Mouse (Mus musculus) monocyte, adult 5-6 weeks (primary cell): Measurements from ENCODE around the gene Stap2. TPM values are rescaled to one million over a fixed set of nuclear protein-coding genes. Genes with fewer than 3 reads are reported as not detected.
A peak's percentile ranks its signal among the peaks of the same experiment; 100 is the strongest.

Source experiments
- ATAC-seq: fragments of 153-309, 156-312 bp; replicated peaks from 2 replicates; pipeline ENCODE4 v1.8.0; 2017; ENCODE audit warnings: mild to moderate bottlenecking; ENCODE audit not compliant: low TSS enrichment, insufficient number of reproducible peaks, severe bottlenecking, poor library complexity, low FRiP score
- total RNA-seq: library from RNA; stranded (forward); fragments of 200-1000, 200-491, 200-594 nt; gene quantifications from 3 replicates; pipeline ENCODE4 v1.2.3, GENCODE M21; 2017

Stap2 gene
- total RNA-seq, 1 experiment from 2014 or later, result not detected

DNA sequence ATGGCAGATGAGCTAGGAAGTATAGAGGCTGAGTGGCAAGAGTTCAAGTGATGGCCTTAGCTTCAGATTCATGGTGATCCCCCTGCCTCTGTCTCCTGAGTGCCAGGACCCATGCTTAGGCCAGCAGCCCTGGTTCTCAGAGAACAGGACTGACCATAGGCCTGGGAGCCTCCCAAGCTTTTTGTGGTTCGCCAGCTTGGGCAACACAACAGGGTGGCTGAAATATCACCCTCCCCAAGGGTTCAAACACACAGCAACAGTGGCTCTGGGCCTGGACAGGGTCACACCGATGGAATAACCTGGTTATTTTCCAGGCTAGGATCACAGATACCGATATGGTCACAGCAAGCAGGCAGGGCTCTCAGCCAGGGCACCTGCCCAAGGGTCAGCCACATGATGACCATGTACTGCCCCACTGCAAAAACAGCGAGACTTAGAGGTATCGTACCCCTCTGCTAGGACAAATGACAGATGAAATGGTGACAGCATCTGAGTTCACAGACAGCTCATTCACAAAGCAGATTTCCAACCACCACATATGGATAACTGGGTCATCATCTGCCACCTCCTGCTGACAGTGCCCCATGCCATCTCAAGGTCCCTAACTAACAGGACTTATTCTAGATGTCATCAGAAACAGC lies 22.5 kb upstream of the Stap2 start:
- no peak for ATAC-seq

DNA sequence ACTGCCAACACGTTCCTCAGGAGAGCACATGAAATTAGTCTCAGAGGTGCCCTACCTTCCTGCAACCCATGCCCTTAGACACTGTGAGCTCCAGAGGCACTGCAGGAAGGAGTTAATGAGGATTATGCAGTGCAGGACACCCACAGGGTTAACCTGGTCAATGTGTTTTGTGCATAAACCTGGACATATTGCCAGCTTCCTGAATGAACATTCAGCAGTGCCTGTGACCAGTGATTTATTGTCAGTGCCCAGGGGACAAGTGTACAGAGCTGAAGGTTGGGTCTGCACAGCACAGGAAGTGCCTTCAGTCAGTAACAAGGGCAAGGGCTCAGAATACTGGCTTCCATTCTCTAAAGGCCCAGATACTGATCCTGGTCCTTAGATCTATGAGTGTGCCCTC lies 21.5 kb upstream of the Stap2 start:
- ATAC-seq, result no peak

DNA sequence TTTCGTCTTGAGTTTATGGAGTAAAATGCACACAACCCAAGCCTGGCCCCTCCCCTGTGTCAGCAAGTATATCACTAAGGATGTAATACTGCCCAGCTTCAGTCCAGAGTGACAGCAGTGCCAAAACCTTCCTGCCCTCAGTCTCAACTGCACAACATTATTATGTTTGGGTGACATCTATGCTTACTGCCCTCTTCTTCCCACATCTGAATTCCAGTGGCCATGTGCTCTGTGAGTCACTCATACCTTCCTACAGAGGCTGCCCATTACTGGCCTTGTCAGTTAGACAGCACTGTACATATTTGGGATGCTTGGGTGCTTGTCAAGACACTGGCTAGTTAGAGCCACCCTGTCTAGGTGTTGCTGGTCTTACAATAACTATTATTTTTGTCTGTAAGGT lies 20.9 kb upstream of the Stap2 start:
- no peak for ATAC-seq

DNA sequence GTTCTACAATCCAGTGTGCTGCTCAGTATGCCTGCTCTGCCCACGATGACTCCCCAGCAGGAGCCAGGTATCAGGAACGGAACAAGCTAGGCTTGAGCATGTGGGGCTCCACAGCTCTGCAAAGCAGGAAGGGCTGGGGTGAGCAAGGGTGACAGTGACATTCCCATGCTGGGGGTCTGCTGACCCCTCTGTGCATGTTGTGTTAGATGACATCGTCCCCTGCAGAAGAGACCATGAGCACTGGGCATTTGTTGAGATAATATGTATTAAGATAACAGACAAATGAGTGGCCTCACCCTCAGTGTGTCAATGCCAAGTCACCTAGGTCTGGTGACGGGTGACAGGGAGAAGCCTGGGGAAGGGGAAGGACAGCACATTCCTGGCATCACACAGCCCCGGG lies 19.5 kb upstream of the Stap2 start:
- no peak for ATAC-seq

DNA sequence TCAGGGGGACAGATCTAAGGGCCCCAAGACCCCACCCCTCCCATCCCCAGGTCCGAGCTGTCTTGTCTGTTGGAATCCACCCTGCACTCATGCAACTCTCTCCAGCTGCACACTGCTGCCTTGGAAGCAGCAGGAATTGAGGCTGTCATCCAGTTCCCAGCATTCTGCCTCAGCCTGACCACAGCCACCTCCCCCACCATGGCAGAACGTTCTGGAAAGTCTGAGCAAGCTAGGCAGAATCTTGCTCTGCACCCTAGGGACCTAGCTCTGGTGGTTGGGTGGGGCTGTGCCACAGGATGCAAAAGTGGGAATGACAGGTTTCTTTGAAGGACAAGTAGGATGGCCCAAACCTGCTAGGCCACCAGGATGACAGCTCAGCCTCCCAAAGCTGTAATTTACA lies 19.1 kb upstream of the Stap2 start:
- ATAC-seq, result no peak

DNA sequence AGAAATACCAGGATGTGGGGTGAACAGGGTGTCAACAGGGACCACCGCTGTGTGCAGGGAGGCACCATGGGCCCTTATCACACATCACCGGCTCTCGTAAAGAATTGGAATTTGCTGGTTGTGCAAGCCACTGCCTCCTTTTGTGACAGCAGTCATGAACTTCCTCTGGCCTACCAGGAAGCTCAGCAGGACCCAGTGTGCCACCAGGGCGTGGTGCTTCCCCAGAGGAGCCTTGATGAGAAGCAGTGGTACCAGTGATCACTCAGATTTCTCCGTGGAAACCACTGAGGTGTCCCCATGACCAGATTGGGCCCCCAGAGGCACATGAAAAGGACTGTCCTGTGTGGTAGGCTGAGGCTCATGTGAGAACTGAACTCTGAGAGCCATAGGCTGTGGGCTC lies 18.0 kb upstream of the Stap2 start:
- peak; percentile 57 for ATAC-seq

DNA sequence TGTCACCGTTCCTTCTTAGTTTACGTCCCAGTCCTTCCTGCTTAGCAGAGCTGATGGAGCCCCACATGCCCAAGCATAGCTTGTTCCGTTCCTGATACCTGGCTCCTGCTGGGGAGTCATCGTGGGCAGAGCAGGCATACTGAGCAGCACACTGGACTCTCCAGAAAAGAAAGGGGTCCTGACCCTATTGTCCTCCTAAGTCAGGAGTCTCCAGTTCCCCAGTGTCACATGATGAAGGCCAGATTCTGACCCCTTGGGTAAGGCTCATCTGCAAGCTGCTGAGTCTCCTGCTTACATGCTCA lies 17.6 kb upstream of the Stap2 start:
- ATAC-seq, result no peak

DNA sequence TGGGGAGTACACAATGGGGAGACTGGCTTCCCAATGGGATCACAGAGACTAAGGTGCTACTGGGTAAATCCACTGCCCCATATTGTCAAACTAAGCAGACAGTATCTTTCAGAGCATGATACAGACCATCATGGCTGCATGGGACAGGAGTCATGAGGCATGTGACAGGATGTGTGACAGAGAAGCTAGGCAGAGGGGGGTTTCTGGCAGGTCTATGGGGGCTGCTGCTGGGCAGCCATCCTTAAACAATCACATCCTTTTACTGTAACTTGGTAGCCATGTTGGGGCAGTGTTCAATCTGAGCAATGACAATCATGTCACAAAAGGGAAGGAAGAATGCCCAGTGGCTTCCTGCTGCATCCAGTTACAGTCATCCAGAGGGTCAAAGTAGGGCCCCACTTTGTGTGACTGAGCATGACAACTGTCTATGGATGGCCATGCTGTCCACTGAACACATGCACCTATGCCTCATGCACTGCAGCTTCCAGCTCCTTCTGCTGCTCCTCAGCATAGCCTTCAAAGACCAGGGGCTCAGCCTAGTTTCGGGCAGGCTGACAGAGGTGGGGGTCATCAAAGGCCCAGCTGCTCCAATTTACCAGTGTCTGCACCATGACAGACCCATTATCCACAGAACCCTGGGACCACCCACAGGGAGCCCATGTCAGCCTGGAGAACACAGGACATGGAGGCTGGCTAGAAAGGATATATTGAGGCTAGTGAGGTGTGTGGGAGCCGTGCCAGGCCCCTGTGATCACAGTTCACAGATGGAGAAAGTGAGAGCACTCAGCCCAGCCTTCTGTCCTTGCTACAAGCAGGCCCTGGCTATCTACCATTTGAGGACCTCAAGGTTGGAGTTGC lies 17.0 kb upstream of the Stap2 start:
- no peak for ATAC-seq

DNA sequence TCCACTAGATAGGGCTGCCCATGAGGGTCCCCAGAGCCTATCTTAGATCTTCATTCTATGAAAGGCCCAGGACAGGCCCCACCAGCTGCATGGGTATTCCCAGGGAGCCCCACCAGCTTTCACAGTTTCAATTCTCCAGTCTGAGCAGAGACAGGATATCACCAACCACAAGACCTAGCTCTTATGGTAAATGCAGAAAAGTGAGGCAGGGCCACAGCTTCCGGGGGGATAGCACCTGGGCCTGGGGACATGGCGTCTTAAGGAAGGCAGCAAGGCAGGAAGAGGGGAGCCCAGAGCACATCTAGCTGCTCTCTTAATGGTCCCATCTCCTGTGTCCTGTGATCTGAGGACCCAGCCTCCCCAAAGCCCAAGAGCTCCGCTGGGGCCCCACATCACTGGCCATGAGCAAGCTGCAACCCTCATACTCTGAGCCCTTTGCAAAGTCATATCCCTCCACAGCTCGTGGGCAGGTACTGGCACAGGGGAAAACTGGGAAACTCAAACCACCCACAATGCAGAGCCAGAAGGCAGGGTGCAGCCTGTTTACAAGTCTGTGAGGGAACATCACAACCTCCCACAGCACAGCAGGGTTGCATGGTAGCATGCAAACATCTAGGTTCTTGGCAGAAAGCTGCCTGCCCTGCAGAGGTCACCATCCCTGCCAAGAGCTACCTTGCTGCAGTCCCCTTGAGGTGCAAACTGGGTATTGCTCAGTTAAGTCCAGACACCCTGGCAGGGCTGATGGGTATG lies 16.0 kb upstream of the Stap2 start:
- ATAC-seq, result no peak

DNA sequence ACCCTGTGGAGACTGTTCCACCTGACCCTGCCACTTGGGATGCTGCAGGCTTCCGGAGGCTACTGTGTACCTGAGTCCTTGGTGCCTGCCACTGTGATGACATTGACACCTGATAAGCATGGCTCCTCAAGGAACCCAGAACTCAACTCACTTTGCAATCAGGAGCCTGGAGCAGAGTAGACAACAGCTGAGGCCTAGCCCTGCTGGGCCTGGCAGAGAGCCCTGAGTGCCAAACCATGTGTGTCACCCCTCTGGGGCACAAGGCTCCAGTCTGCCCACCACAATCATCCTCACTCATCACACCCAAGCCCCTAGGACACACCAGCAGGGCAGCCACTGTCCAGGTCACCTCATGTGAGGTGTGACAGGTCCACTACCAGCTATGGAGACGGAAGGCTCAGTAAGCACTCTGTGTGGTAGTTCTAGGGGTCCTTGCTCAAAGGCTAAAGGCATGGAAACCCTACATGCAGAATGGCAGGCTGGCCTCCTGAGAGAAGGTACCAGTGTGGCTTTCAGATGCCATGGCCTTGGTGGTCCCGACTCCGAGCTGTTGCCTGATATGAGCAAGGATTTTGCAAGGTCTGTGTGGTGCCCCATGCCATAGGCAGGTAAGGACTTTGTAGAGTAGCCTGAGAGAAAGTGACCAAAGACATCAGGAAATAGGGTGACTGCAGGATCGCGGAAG lies 15.2 kb upstream of the Stap2 start:
- ATAC-seq, result no peak

DNA sequence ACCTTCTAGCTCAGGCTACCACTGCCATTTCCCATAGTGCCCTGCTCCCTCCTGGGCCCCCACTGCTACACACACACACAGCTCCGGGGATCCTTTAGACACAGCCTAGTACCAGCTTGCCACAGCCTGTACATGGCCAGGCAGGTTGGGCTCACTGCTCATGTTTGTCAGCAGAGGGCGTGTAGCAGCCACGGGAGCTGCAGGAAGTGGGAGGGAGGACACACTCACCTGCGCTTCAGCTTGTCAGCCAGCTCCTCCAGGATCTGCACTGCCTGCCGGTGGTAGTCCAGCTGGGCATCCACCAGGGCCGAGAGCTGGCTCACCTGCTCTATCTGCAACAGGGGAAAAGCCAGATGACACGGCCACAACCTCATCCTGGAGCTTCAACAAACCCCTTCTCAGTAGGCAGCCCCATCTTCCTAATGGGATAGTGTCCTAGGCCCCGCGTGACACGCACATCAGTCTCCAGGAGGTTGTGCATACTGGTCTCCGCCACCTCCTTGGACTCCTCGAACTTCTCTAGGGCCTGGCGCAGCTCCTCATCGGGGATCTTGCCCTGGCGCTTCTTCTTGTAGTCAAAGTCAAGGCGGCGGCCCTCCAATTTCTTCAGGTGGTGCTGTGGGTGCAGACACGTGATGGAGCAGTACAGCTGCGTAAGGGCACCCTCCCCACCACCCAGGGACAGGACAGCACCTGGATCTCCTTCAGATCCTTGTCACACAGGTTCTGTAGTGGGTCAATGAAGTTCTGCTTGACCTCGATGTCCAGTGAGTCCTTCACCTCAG lies 13.2 kb upstream of the Stap2 start:
- no peak for ATAC-seq

DNA sequence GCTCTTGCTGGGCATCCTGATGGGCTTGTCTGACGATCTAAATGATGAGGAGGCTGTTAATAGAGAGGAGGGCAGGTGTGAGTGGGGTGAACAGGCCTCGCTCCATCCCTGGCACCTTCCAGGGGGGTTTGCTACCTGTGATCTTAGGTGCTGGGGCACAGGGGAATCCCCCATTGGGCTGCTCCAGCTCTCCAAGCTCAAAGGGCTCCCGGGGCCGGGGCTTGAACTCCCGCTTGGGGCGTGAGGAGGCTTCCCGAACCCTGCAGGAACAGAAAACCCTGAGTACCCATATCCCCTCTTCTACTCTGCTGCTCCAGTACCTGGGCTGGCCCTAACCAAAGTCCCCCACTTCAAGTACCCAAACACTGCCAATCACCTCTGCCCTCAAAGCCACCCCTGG lies 12.5 kb upstream of the Stap2 start:
- ATAC-seq, result no peak

DNA sequence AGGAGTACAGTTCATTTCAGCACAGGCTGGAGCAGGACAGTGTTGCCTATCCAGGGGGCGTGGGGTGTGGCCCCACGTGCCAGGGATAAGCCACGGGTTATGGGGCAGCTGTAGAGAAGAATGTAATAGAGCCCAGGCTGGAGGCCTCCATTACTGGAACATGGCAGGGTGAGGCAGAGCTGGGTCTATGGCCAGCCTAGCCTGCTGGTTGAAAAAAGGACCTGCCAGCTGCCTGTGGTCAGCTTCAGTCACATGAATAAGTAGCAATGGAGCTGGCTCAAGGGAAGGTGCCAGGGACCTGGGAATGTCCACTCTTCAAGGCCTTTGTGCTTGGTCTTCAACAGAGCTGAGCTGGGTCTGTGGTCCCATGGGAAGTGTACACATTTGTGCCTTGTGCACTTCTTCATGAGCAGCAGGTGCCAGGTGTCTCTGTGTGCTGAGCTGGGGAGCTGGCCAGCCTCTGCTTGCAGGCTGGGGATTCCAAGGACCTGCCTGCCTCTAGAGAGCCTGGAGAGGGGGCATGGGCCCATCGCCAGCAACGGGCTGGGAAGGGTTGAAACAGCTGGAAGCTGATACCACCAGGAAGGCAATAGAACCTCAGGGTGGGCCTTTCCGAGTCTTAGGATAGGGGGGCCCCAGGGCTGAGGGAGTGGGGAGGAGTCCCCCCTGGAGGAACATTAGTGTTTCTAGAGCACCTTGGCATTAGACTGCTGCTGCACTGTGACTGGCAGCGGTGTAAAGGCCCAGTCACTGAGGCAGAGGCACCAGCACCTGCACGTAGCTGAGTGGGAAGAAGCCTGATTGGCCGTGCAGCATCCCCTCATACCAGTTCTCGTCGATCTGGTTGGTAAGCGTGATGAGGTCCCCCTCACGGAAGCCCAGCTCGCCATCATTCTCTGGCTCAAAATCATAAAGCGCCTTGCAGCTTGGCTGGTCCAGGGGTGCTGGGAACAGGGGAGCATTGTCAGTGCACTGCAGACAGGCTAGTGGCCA lies 11.7 kb upstream of the Stap2 start:
- ATAC-seq, result no peak

DNA sequence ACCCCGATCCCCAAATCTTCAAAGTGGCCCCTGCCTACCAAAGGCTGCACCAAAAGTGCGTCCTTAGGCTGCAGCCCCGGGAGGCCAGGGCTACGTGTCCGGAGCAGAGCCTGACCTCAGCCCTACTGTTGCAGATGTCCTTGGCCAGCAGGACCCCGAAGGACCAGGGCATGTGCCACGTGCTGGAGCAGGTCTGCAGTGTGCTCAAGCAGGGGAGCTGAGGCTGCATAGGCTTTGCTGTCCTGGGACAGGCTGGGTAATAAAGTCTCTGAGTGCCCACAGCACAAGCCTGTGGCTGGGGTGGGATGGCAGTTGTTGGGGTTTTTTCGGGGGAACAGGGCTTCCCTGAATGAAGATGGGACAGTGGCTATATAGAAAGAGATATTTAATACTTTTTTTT lies 11.0 kb upstream of the Stap2 start:
- no peak for ATAC-seq

DNA sequence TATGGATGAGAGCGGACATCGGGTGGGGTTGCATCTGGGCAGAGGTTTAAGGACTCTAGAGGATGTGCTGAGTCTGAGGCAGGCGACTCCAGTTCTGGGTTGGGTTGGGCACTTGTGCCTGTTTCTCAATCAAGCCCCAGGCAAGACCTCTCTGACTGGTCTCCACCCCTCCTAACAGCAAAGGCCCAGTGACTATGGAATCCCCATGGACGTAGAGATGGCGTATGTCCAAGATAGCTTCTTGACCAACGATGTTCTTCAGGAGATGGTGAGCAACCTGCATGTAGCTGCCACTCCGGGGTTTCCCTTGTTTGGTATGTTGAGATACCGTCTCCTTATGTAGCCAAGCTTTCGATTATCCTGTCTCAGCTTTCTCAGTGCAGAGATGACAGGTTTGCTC lies 9.9 kb upstream of the Stap2 start:
- ATAC-seq, result no peak

DNA sequence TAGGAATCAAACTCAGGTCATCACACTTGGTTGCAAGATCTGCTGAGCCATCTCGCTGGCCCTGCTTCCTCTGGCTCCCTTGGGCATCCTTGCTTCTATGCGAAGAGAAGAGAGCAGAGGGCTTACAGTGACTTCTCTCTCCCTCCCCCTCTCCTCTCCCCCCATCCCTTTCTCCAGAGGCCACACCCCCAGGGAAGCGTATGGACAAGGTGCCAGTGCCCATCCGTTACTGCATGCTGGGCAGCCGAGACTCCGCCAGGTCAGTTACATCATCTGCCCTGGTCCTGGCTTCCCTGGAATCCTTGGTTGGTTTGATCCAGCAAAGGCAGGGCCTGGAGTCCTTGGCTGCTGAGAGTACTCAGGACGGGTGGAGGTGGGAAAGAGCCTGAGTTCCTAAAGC lies 6.1 kb upstream of the Stap2 start:
- no peak for ATAC-seq

DNA sequence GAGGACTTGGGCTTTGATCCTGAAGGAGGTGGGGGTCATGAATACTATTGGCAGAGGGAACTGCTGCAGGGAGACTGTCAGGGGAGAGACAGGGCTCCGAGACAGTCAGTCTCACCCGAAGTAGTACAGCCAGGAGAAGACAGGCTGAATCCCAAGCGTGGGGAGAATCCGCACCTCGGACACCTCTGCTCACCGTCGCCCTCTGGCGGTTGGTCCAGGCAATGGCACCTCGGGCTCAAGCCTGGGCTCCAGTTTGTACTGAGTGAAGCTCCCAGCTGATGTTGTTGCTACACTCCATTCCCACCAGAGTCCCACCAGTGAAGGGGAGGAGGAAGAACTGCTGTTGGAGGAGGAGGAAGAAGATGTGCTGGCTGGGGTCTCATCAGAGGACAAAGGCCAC lies 5.3 kb upstream of the Stap2 start:
- peak; percentile 41; the same call in 1 of the 2 replicates for ATAC-seq

DNA sequence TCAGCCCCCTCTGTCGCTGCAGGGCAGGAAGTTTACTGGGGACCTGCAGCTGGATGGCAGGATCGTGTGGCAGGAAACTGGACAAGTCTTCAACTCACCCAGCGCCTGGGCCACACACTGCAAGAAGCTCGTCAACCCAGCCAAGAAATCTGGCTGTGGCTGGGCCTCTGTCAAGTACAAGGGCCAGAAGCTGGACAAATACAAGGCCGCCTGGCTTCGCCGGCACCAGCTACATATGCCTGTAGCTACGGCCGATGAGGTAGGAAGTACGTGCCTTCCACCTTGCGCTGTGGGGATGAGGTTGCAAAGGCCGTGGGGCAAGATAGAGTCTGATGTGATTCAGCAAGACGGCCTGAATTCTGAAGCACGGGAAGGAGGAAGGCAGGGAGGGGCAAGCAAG lies 4.9 kb upstream of the Stap2 start:
- no peak for ATAC-seq
